Mouse (Mus musculus): Measurements from ENCODE around the gene Prkaca. TPM values are rescaled to one million over a fixed set of nuclear protein-coding genes. Genes with fewer than 3 reads are reported as not detected.
A peak's percentile ranks its signal among the peaks of the same experiment; 100 is the strongest.

Prkaca gene
- total and polyA plus RNA-seq, 3 experiments = 24.7 to 74.9 TPM; not detected in 1

DNA sequence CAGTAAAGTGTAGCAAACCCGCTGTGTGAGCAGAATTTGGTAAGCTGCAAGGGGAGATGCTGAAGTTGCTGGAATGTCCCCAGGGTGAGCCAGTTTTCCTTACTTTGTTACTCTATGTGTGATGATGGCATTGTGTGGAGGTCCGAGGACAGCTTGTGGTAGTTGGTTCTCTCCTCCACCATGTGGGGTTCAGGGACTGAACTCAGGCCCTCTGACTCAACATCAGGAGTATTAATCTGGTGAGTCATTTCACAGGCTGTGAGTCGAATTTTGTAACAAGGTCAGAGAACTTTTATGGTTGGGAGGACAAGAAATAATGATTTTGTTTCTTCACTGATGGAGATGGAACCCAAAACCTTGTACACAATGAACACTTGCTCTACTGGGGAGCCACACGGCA is 60.0 kb downstream of the Prkaca start:
- TF ChIP-seq ZMIZ1 (IDR thresholded peaks at IDR 0.05; ENCODE audit: low read depth, low read length) = no peak
- TF ChIP-seq NELFE (IDR thresholded peaks at IDR 0.05; ENCODE audit: low read depth, low read length) = no peak
- no peak for TF ChIP-seq RCOR1 (IDR thresholded peaks at IDR 0.05; ENCODE audit: low read depth, low read length)
- TF ChIP-seq RAD21 (IDR thresholded peaks at IDR 0.05; ENCODE audit: low read depth, low read length) = no peak
- no peak for TF ChIP-seq TCF12 (IDR thresholded peaks at IDR 0.05; ENCODE audit: low read depth, low read length)
- no peak for TF ChIP-seq TBP (IDR thresholded peaks at IDR 0.05; ENCODE audit: low read depth, low read length)
- no peak for TF ChIP-seq E2F4 (IDR thresholded peaks at IDR 0.05; ENCODE audit: borderline replicate concordance, low read depth, low read length)
- TF ChIP-seq POLR2A (IDR thresholded peaks at IDR 0.05; ENCODE audit: control insufficient read depth in 1 of 2, insufficient read depth in 1 of 2, low read depth in 1 of 2, low read length in 2 of 2, poor library complexity in 1 of 2) = no peak
- TF ChIP-seq KAT2A (conservative IDR thresholded peaks at IDR 0.05; ENCODE audit: low read depth, low read length) = no peak
- no peak for TF ChIP-seq GATA1 (IDR thresholded peaks at IDR 0.05; ENCODE audit: low read depth, low read length)
- DNase-seq (ENCODE audit: low read depth, low spot score) = no peak

DNA sequence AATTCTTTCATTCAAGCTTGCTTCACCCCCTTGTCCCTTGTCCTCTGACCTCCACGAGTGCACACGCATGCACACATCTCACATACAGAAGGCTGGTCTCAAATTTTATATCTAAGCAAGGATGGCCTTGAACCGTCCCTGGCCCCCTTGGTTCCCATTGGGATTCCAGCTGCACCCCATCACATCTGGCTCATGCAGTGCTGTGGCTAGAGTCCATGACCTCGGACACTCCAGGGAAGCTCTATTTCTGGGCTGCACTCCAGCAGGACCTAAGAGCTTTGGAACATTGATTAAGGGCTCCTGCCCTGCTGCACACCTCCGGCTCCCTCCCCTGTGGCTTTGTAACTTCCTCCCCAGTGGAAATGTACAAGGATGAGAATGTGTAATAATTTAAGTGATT is 65.2 kb downstream of the Prkaca start:
- no peak for TF ChIP-seq ETS1 (IDR thresholded peaks at IDR 0.05; ENCODE audit: low read depth, low read length)
- no peak for TF ChIP-seq MAZ (IDR thresholded peaks at IDR 0.05; ENCODE audit: low read depth, low read length)
- no peak for TF ChIP-seq MAX (IDR thresholded peaks at IDR 0.05; ENCODE audit: low read length)
- TF ChIP-seq GATA1 (IDR thresholded peaks at IDR 0.05; ENCODE audit: low read depth, low read length) = no peak
- no peak for TF ChIP-seq BHLHE40 (IDR thresholded peaks at IDR 0.05; ENCODE audit: borderline replicate concordance, low read depth, low read length)
- TF ChIP-seq TBP (IDR thresholded peaks at IDR 0.05; ENCODE audit: low read depth, low read length) = no peak
- no peak overlapping the region for H3K27ac ChIP-seq (ENCODE audit: control insufficient read depth, low read depth, low read length)
- no peak overlapping the region for H3K9ac ChIP-seq (ENCODE audit: control insufficient read depth, low read depth, low read length, poor library complexity, severe bottlenecking)
- no peaks in the 10 kb centered on the region for H3K27me3 ChIP-seq (ENCODE audit: control insufficient read depth in 1 of 2, insufficient read depth in 2 of 2, low read length in 2 of 2)
- H3K36me3 ChIP-seq (ENCODE audit: control insufficient read depth in 1 of 2, insufficient read depth in 2 of 2, low read length in 2 of 2) = peaks cover 4 to 10% of the 10 kb centered on the region in 2 experiments; a peak in 3 of 4 replicates
- H3K4me3 ChIP-seq (ENCODE audit: control insufficient read depth in 1 of 2, insufficient read depth in 1 of 2, low read depth in 2 of 2, low read length in 2 of 2) = no peak overlapping the region
- no peaks in the 10 kb centered on the region for H3K9me3 ChIP-seq (replicated peaks; ENCODE audit: insufficient read depth, low read length)
- peaks cover 0 to 12% of the 10 kb centered on the region in 2 experiments; a peak in 2 of 4 replicates for H3K4me1 ChIP-seq (ENCODE audit: control insufficient read depth in 1 of 2, insufficient read depth in 2 of 2, low read length in 2 of 2)
- DNase-seq (ENCODE audit: low read depth, low spot score) = no peak
- peaks cover 16% of the 10 kb centered on the region for H3K79me2 ChIP-seq (ENCODE audit: control insufficient read depth, insufficient read depth, low read length, poor library complexity)

More for the DNA sequence above, 60.0 kb downstream of the Prkaca start:
- H3K79me2 ChIP-seq (ENCODE audit: control insufficient read depth, insufficient read depth, low read length, poor library complexity) = no peaks in the 10 kb centered on the region
- H3K4me3 ChIP-seq (ENCODE audit: control insufficient read depth in 1 of 2, insufficient read depth in 1 of 2, low read depth in 2 of 2, low read length in 2 of 2) = no peak overlapping the region
- no peaks in the 10 kb centered on the region for H3K9me3 ChIP-seq (replicated peaks; ENCODE audit: insufficient read depth, low read length)
- no peak overlapping the region for H3K27ac ChIP-seq (ENCODE audit: control insufficient read depth, low read depth, low read length)
- H3K9ac ChIP-seq (ENCODE audit: control insufficient read depth, low read depth, low read length, poor library complexity, severe bottlenecking) = no peak overlapping the region
- no peaks in the 10 kb centered on the region for H3K4me1 ChIP-seq (ENCODE audit: control insufficient read depth in 1 of 2, insufficient read depth in 2 of 2, low read length in 2 of 2)
- no peaks in the 10 kb centered on the region for H3K27me3 ChIP-seq (ENCODE audit: control insufficient read depth in 1 of 2, insufficient read depth in 2 of 2, low read length in 2 of 2)
- peaks cover 0 to 6% of the 10 kb centered on the region in 2 experiments; a peak in 2 of 4 replicates for H3K36me3 ChIP-seq (ENCODE audit: control insufficient read depth in 1 of 2, insufficient read depth in 2 of 2, low read length in 2 of 2)

GRCm38 (mm10) chr8:84039050-84039449 is 66.3 kb downstream of the Prkaca start:
- no peak overlapping the region for H3K4me3 ChIP-seq (ENCODE audit: control insufficient read depth in 1 of 2, insufficient read depth in 1 of 2, low read depth in 2 of 2, low read length in 2 of 2)
- no peaks in the 10 kb centered on the region for H3K27me3 ChIP-seq (ENCODE audit: control insufficient read depth in 1 of 2, insufficient read depth in 2 of 2, low read length in 2 of 2)
- no peaks in the 10 kb centered on the region for H3K9me3 ChIP-seq (replicated peaks; ENCODE audit: insufficient read depth, low read length)
- no peak for TF ChIP-seq USF2 (IDR thresholded peaks at IDR 0.05; ENCODE audit: borderline replicate concordance in 1 of 2, insufficient read depth in 1 of 2, low read depth in 1 of 2, low read length in 2 of 2)
- TF ChIP-seq ZC3H11A (IDR thresholded peaks at IDR 0.05; ENCODE audit: low read depth, low read length) = peak; percentile 45
- TF ChIP-seq CTCF (IDR thresholded peaks at IDR 0.05 in 2 of 3, conservative IDR thresholded peaks at IDR 0.05 in 1 of 3; ENCODE audit: control insufficient read depth in 1 of 3, insufficient read depth in 1 of 3, low read depth in 2 of 3, low read length in 3 of 3, poor library complexity in 1 of 3, severe bottlenecking in 1 of 3) = peak; percentile 72 to 79 (median 75)
- no peak for TF ChIP-seq TBP (IDR thresholded peaks at IDR 0.05; ENCODE audit: low read depth, low read length)
- TF ChIP-seq GATA1 (IDR thresholded peaks at IDR 0.05; ENCODE audit: low read depth, low read length) = peak; percentile 54; the same call in 1 of the 2 replicates
- TF ChIP-seq MAFK (IDR thresholded peaks at IDR 0.05; ENCODE audit: borderline replicate concordance, low read depth, low read length) = no peak
- TF ChIP-seq ZMIZ1 (IDR thresholded peaks at IDR 0.05; ENCODE audit: low read depth, low read length) = no peak
- TF ChIP-seq POLR2A (IDR thresholded peaks at IDR 0.05; ENCODE audit: control insufficient read depth in 1 of 2, insufficient read depth in 1 of 2, low read depth in 1 of 2, low read length in 2 of 2, poor library complexity in 1 of 2) = no peak
- peak; percentile 77 for TF ChIP-seq SMC3 (IDR thresholded peaks at IDR 0.05; ENCODE audit: low read depth, low read length)
- peak; percentile 47; the same call in 1 of the 2 replicates for TF ChIP-seq SIN3A (IDR thresholded peaks at IDR 0.05; ENCODE audit: low read length)
- TF ChIP-seq POLR2AphosphoS2 (IDR thresholded peaks at IDR 0.05; ENCODE audit: low read length) = no peak
- TF ChIP-seq GABPA (IDR thresholded peaks at IDR 0.05; ENCODE audit: low read depth, low read length) = no peak
- TF ChIP-seq BHLHE40 (IDR thresholded peaks at IDR 0.05; ENCODE audit: borderline replicate concordance, low read depth, low read length) = no peak
- TF ChIP-seq MXI1 (IDR thresholded peaks at IDR 0.05; ENCODE audit: low read depth, low read length) = 0 out of 2 replicates have a peak, but pooled peaks have one; percentile 22
- TF ChIP-seq RAD21 (IDR thresholded peaks at IDR 0.05; ENCODE audit: low read depth, low read length) = peak; percentile 75
- H3K4me1 ChIP-seq (ENCODE audit: control insufficient read depth in 1 of 2, insufficient read depth in 2 of 2, low read length in 2 of 2) = peaks cover 0 to 19% of the 10 kb centered on the region in 2 experiments; a peak in 3 of 4 replicates
- H3K27ac ChIP-seq (ENCODE audit: control insufficient read depth, low read depth, low read length) = no peak overlapping the region
- DNase-seq (ENCODE audit: low read depth, low spot score) = peak; percentile 81
- H3K9ac ChIP-seq (ENCODE audit: control insufficient read depth, low read depth, low read length, poor library complexity, severe bottlenecking) = no peak overlapping the region
- H3K79me2 ChIP-seq (ENCODE audit: control insufficient read depth, insufficient read depth, low read length, poor library complexity) = peaks cover 16% of the 10 kb centered on the region
- peaks cover 4 to 7% of the 10 kb centered on the region in 2 experiments; a peak in 3 of 4 replicates for H3K36me3 ChIP-seq (ENCODE audit: control insufficient read depth in 1 of 2, insufficient read depth in 2 of 2, low read length in 2 of 2)

Measured in MEL (cell line).